Mouse (Mus musculus) gastrocnemius, postnatal 10 days (tissue): ENCODE results near the gene Fam47e. TPM values are rescaled to one million over a fixed set of nuclear protein-coding genes. Genes with fewer than 3 reads are reported as not detected.
"Not testable (repeated sequence)": the region's sequence is repeated elsewhere in the genome, so short reads cannot be mapped to it uniquely, and the experiment has no call there.

Experiments
- DNase-seq: peaks from one replicate; pipeline ENCODE4 v3.0.0; 2021; ENCODE audit warnings: mixed read lengths
- long read RNA-seq, 2 experiments: library from polyadenylated mRNA; stranded (forward); transcript quantifications; one replicate each; pipeline ENCODE4 v2.0.0; 2021
- total RNA-seq, 2 experiments: library from RNA; stranded (reverse); gene quantifications; 2 replicates each; pipeline ENCODE4 v1.2.3; 2021

Gene Fam47e
- not detected for total RNA-seq
- long read RNA-seq, experiment 1, result 0 reads
- long read RNA-seq, experiment 2, result 0 reads

DNA sequence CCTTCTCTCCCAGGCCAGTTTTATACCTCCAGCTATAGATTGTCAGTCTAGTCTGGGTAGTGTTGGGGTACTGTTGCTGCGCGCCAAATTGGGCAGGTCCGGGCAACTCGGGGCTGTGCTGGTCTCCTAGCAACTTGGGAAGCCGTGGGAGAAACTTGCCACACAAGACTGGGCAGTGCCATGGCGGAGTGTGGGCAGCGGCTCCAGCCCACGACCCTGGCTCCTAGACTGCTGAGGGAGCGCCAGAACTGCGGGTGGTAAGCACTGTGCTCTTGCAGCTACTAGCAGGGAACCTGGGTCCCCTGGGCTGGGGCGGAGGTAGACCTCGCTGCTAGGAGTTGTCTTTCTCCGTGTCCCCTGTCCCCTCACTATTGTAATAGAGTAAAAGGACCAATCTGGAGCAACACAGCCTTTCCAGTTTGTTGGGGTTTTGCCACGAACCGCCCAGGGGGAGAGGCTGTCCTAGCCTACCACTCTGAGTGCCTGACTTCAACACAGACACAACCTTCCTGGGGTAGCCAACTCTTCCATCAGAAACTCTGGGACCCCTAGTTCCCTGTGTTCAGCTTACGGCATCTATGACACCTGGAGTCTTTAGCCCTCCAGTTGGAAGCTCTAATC lies at the start of gene Fam47e:
Gene Fam47e, plus strand, starts transcription at position 179 of the 621 bp plus-strand sequence.
- DNase-seq, result no peak

GRCm38 (mm10) chr5:92505402-92505865 lies 49.4 kb upstream of the Fam47e start:
- DNase-seq, result peak; percentile 96

- DNase-seq, result peak; percentile 19
Observed at GRCm38 (mm10) chr5:92506301-92506729, 48.6 kb upstream of the Fam47e start.

GRCm38 (mm10) chr5:92506733-92507132 lies 48.1 kb upstream of the Fam47e start, which contains the start of gene Scarb2:
Gene Scarb2, minus strand, starts transcription at chr5:92506833.
- no peak for DNase-seq

DNA sequence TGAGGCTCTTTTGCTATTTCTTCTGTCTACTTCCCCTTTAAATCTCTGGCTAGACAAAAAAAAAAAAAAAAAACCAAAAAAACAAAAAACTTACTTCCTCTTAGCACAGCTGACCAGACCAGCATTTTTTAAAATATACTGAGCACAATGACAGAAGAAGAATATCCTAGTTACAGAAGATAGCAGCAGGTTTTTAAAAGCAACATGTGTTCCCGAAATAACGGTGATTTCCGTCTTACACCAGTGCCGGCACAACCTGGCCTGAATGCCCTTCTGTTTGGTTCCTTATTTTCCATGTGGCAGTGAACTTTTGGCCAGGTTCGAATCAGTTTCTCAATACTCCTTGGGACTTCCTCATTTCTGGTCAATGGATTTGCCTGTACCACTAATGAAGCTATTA lies 46.0 kb upstream of the Fam47e start:
- no peak for DNase-seq

GRCm38 (mm10) chr5:92511256-92511655 lies 43.6 kb upstream of the Fam47e start:
- no peak for DNase-seq

- DNase-seq, result no peak
Observed at GRCm38 (mm10) chr5:92512066-92512465, 42.8 kb upstream of the Fam47e start.

GRCm38 (mm10) chr5:92521131-92521530 lies 33.7 kb upstream of the Fam47e start:
- DNase-seq, result not testable (repeated sequence)

- no peak for DNase-seq
Observed at GRCm38 (mm10) chr5:92524821-92525258, 30.0 kb upstream of the Fam47e start.

- DNase-seq, result no peak
Observed at GRCm38 (mm10) chr5:92539698-92540097, 15.2 kb upstream of the Fam47e start.

GRCm38 (mm10) chr5:92552611-92553010 lies 2.3 kb upstream of the Fam47e start:
- DNase-seq, result no peak

GRCm38 (mm10) chr5:92553939-92554338 lies 930 bp upstream of the Fam47e start:
- no peak for DNase-seq

- no peak for DNase-seq
Observed at GRCm38 (mm10) chr5:92554443-92554842, 426 bp upstream of the Fam47e start.

- DNase-seq, result no peak
Observed at GRCm38 (mm10) chr5:92555905-92556304, 1.0 kb downstream of the Fam47e start.

DNA sequence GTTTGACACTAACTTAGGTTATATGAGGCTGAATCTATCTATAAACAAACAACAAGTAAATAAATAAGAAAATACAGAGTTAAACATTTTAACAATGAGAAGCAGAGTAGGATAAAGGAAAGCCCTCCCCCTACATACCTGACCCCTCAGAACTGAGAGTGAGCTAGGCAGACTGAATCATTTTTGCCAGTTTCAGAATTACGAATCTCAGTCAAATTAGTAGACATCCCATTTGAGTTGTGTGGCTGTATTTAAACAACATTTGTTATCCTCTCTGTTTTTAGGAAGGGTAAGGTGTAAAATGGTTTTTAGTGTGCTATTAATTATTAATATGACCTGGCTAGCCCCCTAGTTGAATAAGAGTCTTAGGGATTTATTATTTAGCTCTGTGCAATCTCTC lies 2.6 kb downstream of the Fam47e start:
- DNase-seq, result no peak

- DNase-seq, result no peak
Observed at GRCm38 (mm10) chr5:92560201-92560600, 5.3 kb downstream of the Fam47e start.

GRCm38 (mm10) chr5:92562002-92562401 lies 7.1 kb downstream of the Fam47e start:
- DNase-seq, result no peak

DNA sequence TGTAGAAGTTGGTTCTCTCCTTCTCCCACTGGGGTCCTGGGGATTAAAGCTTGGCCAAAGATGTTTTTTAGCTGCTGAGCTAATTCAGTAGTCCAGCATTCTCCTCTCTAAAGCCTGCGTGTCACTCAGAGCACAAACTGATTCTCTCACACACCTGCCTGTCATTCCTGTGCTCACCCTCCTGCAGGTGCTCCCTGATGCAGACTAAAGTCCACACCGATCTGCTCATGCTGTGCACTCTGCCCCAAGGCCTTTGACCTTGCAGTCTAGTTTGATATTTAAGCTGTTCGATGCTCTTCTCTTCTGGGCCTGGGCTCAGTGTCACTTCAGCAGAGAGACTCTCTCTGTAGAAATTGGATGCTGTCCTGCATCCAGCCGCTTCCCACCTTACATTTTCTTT lies 16.4 kb downstream of the Fam47e start:
- no peak for DNase-seq

- no peak for DNase-seq
Observed at GRCm38 (mm10) chr5:92579559-92579958, 24.7 kb downstream of the Fam47e start.

- no peak for DNase-seq
Observed at GRCm38 (mm10) chr5:92585932-92586331, 31.1 kb downstream of the Fam47e start.

DNA sequence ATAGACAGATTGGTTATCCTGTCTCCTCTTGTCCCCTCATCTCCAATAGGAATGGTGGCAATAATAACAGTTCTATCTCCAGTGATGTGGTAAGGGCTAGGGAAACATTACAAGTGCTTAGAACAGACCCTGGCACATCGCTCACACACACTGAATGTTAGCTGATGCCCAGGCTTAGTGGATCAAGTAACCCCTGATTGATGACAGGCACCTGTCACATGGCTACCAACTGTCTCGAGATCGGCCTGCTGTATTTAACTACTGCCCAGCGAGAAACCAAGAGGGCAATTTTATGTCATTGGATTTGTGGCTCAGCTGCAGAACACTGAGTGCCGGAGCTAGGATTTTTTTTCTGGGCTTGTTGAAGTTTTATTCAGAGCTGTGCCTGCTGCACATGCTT lies 40.2 kb downstream of the Fam47e start:
- no peak for DNase-seq

GRCm38 (mm10) chr5:92596865-92597264 lies 42.0 kb downstream of the Fam47e start:
- no peak for DNase-seq

DNA sequence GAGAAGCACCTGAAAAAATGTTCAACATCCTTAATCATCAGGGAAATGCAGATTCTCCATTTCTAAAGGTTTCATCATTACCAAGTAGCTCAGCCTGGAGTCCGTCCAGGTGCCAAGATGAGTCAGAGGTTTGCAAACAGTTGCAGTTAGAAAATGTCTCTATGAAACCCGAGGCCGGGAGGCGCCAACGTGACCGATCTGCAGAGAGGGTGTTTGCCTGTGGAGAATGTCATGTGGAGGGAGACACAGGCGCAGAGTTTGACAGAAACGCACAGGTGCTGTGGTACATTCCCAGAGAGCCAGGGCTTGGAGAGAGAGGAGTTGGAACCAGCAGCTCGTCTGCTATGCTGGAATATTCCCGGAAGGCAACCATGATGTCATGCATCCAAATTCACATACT lies 44.2 kb downstream of the Fam47e start:
- DNase-seq, result peak; percentile 70
